Mouse (Mus musculus) c-Kit-positive CD71-positive TER-119-positive erythroid progenitor cells, embryonic 14.5 days (primary cell): ENCODE measurements around the gene Med24.
"Not testable (repeated sequence)": the region's sequence is repeated elsewhere in the genome, so short reads cannot be mapped to it uniquely, and the experiment has no call there.

Experiments
- DNase-seq: peaks from one replicate; pipeline ENCODE4 v3.0.0-alpha.2; 2013; ENCODE audit warnings: low spot score

The Med24 gene

DNA sequence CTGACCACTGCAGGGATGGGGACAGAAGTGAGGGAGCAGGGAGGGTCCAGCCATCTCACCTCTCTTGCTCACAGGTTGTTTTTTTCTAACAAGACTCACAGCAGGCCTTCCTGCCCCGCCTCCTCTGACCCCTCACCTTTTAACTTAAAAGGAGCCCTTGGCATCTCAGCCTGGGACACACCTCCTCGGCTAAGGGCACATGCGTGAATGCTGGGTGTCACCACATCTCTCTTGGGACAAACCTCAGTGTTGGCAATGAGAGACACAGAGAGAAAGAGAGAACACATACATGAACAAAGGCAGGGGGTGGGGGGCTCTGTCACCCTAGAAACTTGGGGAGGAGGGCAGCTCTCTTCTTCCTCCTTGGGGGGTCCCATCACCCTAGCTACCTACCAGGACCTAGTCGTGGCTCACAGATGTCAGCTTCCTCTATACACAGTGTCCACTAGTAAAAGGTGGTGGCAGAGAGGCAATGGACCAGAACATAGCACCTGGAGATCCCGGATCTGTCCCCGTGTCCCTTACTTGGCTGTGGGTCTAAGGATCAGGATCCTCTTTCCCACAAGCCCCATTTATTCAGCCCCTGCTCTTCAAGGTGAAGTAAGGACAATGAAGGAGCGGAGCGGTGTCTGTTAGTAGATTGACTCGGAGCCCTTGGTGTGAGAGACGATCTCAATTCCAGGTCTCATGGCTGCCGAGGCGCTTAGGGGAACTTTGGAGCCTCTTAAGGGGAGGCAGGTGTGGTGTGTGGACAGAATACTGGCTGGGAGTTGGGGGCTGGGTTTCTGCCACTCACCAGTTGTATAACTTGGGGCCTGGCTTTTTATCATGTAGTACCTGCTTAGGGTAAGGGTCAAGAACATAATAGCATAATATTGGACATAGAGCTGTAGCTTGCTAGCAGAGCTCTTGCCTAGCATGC, 17.0 kb upstream of the Med24 start:
- no peak for DNase-seq

DNA sequence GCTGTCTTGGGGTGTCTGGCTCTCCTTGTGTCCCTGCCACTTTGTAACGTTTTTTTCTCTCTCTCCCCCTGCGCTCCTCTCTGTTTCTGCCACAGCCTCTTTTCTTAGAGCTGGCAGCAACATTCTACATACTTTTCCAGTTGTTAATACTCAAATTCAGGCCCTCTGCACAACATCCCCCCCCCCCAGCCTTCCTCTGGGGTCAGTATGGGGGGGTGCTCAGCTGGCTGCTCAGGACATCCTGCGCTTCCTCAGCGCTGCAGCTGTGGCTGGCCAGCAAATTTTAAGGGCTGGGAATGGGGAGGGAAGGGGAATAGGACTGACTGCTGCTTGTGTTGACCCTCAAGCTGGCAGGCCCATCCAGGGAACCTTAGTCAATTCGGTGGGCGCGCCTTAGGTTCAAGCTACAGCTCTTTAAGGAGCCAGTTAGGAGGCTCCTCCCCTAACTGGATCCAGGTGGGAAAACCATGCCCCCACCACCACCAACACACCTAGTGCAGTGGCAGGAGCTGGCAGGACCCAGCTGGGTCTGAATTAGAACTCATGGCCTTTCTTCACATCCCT, 15.3 kb upstream of the Med24 start:
- DNase-seq: no peak

DNA sequence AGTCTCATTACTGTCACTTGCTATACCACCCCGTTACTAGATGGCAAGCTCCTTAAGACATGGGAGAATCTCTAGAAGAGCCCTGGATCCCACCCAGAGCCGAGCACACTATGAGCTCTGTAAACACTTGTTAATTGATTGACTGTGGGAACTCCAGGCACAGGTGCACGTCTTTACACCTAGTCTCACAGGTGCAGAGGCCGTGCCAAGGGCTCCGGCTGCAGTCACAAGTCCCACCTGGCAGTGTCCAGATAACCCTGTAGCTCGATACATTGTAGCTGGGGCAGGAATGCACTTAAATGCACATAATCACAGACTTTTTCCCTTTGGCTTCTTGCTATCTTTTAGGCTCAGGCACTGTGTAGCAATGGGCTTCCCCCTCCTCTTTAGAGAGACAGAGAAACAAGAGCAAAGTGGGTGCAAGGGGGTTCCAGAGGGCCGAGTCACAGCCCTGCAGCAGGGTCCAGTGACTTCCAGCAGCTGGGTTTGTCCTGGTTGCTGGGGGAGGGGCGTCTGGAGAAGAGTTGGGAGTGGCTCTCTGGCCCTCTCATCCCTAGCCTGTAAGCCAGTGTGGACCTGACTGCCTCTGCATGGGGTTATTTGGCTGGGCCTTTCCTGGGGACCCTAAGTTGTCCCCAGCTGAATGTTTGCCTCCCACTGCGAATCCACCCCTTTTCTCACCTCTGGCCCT, 14.6 kb upstream of the Med24 start:
- DNase-seq: no peak

DNA sequence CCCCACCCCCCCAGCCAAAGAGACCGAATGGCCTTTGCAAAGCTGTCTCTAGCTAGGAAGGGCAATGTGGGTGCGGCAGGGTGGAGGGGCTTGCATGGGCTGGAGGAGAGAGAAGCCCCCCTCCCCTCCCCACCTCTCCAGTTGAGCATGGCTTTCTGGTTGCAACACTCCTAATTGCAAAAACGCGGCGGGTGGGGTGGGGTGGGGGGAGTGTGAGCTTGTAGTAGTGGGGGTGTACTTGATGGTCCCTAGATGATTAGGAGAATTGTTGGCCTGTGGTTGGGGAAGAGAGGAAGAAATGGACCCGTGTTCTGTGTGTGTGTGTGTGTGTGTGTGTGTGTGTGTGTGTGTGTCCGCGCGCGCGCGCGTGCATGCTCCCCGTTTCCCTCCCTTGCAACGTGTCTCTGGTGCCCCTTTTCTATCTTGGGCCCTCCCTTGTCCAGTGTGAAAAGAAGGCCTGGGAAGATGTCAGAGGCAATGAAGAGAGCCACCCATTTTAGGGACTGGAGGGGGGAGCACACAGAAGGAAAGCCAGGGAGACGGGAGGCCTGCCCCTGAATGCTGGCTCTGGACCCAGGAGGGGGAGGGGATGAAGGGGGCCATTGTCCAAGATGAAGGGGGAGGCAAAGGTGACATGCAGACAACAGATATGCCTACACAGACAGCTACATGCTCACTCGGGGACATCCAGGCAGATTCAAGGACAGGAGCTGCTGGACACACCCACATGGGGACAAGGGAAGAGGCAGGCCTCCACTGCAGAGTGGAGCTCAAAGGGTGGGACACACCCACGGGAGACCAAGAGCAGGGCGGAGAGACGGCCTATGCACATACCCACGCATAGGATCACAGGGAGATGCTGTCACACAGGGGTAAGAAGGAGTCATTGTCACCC, 13.4 kb upstream of the Med24 start:
- DNase-seq: no peak

DNA sequence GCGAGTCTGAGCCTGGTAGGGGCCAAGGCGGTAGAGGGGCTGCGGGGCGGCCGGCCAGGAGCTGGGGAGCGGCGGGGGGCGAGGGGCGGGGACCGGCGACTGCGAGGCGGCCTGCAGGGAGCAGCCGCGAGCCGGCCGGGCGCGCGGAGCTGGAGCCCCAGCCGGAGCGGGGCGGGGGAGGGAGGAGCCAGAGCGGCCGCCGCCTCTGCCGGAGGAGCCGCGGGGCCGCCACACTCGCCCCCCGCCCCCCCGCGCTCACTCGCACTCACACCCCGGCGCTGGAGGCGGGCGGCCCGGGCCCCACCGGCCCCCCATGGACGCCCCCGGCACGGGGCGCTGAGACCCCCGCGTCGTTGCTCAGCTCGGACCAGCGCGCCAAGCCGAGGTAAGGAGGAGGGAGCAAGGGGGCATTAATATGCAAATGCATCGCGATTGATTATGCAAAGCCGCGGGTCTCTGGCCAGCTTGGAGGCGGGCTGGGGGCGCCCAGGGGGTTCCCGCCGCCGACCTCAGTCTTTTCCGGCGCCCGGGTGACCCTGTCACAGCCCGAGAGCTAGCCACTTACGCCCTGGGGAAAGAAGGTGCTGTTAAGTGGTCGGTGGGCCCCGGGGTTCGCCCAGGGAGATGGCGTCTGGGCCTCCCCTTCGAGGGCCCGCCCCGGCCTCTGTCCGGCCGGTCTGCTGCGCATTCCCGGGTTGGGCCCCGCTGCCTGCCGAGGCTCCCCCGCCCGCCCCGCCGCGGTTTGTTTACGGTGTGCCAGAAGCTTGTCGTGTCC, 12.6 kb upstream of the Med24 start:
- no peak for DNase-seq

DNA sequence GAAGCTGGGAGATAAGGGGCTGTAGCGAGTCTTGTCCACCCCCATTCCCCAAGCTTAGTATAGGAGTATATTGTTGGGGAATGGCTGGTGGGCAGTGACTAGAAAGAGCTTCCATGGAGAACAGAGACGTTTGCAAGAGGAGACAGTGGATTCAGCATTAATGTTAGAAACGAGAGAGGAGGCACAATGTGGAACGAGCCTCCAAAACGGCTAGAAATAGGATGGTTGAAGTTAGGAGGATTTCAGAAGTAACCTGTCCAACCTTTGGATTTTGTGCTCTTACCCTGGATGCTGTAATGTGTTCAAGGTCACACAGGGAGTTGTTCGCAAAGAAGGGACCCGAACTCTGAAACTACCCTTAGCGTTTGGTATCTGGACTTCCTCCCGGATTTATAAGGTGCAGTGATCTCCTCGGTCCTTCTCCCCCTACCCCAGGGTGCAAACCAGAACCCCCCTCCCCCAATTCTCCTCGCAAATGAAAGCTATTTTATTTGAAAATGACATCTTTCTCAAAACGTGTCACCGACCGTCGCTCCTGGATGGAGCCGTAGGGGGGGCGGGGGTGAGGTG, 11.9 kb upstream of the Med24 start:
- no peak for DNase-seq

DNA sequence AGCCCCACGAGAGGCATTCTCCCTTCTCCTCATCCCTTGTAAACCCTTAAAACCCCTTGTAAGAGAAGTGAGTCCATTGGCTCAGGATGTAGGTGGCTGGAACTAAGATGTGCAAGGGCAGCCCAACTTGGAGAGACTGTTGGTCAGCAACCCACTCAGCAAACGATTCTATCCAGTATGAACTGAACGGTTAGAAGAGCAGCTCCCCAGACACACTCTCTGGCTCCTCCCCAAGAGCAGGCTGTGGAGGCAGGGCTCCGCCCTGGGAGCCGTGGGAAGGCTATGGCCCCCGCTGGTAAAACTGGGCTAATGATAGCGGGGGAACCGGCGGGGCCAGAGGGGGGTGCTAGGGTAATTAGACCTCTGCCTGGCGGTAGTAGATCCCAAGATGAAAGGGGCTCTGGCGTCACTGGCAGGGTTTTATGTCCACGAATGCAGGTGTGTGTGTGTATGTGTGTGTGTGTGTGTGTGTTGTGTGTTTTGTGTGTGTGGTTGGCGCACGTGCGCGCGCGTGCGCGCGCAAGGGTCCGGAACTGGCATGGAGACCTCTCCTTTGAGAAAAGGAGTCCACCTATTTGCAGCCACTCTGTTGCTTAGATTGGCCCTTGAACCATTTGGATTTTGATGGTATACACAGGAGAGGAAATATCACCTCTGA, 11.3 kb upstream of the Med24 start, which contains the start of gene Thra:
Gene Thra, plus strand, starts transcription at position 246 of the 658 bp plus-strand sequence.
- peak; percentile 74 for DNase-seq

DNA sequence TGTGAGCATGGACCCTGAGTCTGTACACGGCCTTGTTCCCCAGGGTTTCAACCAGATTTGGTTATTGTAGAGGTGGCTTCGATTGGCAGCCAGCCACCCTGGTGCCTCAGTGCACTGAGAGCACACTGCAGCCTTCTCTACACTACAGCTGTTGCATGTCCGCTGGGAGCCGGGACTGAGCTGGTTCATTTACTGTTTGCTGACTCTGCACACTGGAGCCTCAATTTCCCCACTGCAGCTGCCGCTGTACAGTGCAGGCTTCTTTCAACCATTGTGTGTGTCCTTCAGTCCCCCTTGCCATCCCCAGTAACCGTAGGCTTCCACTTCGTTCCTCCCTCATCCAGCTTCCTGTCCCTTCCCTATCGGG, 10.8 kb upstream of the Med24 start:
- DNase-seq: no peak

DNA sequence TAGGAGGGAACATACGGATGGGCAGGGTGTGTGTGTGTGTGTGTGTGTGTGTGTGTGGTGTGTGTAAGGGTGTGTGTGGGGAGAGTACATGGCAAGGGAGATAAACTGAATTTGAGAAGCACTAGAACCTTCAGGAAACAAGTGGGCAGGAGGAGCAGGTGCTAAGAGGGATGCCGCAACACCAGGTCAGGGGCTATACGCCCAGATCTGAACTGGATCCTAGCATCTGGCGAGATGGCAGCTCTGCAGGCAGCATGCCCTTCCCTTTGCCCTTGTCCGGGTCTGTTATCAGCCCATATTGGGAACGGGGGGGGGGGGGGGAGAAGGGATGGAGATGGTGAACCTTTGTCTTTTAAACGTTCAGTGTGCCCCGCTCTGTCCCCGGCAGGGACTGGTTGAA, 9.7 kb upstream of the Med24 start:
- no peak for DNase-seq

DNA sequence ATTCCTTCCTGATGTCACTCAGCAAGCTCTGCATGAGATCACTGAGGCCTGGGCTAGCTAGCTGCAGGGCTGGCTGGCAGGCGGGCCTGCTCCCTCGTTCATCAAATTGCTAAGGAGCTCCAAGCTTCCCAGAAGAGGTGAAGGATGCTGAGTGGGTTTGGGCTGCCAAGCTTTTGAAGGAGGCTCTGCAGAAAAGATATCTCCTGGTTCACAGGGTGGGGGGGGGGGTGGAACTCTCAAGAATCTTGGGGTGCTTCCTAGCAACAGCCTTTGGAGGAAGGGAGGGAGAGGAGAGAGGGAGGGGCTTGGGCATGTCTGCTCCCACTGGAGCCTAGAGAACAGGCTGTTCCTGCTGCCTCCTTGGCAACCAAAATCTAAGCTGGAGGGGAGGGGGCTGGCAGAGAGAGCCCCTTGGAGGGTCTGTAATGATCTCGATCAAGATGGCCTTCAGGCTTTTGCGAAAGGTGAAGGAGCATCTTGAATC, 9.2 kb upstream of the Med24 start:
- DNase-seq: no peak

DNA sequence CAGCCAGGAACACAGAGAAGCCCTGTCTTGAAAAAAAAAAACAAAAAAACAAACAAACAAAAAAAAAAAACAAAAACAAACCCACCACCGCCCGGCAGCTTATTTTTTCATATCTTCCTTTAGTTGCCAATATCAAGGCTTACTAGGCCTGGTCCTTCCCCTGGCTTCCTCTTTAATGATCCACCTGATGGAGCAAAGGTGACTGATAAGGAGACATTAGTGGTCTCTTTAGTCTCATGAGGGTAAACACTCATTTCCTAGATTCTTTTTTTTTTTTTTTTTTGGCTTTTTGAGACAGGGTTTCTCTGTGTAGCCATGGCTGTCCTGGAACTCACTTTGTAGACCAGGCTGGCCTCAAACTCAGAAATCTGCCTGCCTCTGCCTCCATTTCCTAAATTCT, 8.0 kb upstream of the Med24 start:
- not testable (repeated sequence) for DNase-seq

DNA sequence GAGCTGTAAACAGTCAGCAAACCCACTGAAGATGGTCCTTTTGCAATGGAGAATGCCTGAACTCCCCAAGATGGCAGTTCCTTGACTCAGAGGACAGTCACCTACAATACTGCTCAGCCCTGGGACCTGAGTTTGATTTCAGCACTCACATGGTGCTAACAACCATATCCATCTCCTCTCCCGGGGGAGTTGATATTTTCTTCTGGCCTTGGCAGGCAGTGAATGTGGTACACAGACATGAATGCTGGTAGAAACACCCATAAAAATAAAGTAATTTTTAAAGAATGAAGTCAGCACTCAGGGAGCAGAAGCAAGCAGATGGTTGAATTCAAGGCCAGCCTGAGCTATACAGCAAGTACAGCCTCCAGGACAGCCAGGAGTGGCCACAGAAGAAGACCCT, 6.9 kb upstream of the Med24 start:
- no peak for DNase-seq

DNA sequence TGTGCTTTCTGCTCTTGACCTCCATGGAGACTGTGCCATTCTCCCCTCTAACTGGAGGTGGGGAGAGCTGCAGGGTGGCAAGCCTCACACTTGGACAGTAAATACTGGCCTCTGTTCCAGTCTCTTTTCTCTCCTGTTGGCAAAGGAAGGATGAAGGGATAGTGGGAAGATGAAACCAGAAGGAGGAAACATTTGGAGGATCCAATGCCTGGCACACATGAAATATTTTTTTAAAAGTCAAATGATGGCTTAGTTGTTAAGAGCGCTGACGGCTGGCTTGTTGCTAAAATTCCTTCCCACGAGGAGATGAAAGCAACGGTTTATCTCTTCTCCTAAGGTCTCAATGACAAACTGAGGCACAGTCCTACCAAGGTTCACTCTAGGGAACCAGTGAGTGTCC, 5.9 kb upstream of the Med24 start:
- DNase-seq: no peak

DNA sequence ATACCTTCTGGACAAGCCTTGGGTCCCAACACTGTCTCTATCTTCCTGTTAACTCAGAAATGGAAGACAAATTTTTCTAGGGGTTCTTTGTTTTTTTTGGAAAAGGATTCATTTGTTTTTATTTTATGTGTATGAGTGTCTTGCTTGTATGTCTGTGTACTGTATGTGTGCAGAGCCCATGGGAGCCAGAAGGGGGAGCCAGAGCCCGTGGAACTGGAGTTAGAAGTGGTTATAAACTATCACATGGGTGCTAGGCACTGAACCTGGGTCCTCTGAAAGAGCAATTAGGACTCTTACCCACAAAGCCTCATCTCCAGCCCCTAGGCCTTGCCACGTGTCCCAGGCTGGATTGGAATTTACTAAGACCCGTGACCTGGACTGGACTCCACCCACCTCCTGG, 4.8 kb upstream of the Med24 start:
- no peak for DNase-seq

DNA sequence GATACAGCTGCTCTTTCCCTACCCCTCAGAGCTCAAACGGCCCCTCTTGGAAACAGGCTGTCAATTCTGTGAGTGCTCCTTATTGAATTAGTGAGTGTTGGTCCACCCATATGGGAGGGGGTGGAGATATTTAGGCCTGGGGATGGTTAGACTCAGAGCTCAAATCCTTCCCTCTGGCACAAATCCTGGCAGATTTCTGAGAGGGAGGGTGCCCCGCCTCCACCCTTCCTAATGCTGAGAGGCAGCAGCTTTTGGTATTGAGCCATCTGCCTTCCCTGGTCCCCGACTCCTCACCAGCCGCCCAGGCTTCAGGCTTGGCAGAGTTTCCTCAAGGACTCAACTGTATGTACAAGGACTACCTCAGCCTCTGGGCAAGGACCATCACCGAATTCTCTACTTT, 1.9 kb upstream of the Med24 start:
- no peak for DNase-seq

DNA sequence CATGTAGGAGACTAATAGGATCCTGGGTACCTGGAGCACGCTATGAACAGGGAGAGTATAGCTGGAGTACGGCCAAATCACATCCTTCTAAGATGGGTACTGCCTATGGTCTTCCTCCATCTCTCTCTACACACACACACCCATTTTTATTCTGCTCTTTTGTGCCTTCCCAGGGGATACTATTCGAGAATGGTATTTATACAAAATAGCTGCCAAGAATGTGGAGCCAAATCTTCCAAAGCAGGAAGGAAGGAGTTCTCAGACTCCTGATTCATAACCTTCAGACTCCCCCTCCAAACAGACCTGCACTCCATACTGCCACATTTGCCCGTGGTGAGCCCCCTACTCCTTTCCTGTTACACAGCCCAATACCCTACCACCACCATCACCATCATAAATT, 1.5 kb upstream of the Med24 start:
- DNase-seq: no peak

DNA sequence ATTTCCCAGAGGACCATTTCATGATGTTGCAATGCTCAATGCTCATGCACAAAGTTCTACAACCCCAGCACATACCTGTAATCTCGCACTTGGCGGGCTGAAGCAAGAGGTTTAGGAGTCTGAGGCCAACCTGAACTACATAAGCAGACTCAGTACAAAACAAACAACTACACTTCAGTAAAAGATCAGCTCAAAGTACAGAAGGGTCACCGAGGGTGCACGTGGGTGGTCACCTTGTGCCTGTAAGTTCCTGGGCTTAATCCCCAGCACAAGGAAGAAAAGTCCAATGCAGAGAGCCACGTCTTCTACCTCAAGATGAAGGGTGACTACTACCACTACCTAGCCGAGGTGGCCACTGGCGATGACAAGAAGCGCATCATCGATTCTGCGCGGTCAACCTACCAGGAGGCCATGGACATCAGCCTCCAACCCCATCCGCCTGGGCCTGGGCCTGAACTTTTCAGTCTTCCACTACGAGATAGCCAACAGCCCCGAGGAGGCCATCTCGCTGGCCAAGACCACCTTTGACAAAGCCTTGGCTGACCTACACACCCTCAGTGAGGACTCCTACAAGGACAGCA, 3.2 kb downstream of the Med24 start:
- no peak for DNase-seq

DNA sequence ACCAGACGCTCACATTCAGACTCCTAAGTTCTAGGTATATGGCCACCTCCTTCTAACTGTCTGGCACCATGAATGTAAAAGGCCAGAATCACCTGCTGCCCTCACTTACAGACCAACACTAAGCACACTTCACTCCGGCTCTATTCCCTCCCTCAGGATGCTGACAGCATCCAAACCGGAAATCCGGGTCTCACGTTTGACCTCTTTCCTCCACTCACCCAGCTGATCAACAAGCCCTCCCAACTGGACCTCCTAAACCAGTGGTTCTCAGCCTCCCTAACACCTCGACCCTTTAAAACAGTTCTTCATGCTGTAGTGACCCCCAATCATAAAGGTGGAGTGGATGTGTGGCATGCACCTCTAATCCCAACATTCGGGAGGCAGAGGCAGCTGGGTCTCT, 6.1 kb downstream of the Med24 start:
- no peak for DNase-seq

DNA sequence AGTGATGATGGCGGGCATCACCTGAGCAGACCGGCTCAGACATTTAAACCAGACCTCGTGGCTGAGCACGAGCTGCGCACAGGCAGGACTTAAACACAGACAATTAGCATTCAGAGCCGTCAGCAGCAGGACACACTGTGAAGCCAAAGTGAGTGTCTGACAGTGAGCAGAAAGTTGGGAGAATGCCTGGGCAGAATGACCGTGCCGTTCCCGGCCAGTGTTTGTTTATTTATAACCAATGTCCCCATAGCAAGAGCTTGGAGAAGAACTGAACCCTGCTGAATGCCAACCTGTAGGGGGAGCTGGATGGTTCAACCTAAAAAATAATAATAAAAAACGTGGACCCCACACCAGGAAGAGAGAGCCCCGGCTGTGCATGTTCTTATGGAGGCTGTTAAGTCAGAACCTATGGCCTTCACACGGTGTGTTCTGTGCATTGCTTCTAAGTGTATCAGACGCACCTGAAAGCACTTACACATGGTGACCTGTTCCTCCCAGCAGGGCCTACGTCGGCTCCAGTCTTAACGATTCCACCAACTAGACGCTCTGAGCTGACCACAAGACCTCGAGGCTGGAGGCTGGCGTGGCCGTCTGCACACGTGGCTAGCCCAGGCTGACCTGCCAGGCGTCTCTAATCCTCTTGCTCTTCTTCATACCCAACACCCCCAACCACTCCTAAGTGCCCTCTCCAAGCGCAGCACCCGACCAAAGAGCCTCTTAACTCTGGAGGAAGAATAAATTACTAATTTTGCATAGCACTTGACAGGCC, 7.6 kb downstream of the Med24 start:
- DNase-seq: no peak
